Mouse (Mus musculus) embryo, embryonic 11 days (tissue): ENCODE measurements around the gene Car11.

Experiments used
- DNase-seq: peaks from one replicate; pipeline ENCODE4 v3.0.0-alpha.2; 2015

The Car11 gene

GRCm38 (mm10) chr7:45692364-45692763, 7.3 kb upstream of the Car11 start:
- DNase-seq: no peak

- no peak for DNase-seq
Observed at GRCm38 (mm10) chr7:45693921-45694591, 5.6 kb upstream of the Car11 start, which contains the start of gene Sec1. Gene Sec1 (minus strand): TSS chr7:45694402.

- peak; percentile 63 for DNase-seq
Observed at GRCm38 (mm10) chr7:45695098-45695497, 4.5 kb upstream of the Car11 start.

GRCm38 (mm10) chr7:45697894-45698293, 1.7 kb upstream of the Car11 start:
- no peak for DNase-seq

- DNase-seq: peak; percentile 87
Observed at GRCm38 (mm10) chr7:45700301-45701015, 815 bp downstream of the Car11 start.

GRCm38 (mm10) chr7:45701072-45701471, 1.4 kb downstream of the Car11 start:
- no peak for DNase-seq

GRCm38 (mm10) chr7:45701607-45702006, 2.0 kb downstream of the Car11 start:
- DNase-seq: no peak

GRCm38 (mm10) chr7:45702316-45702715, 2.7 kb downstream of the Car11 start:
- DNase-seq: no peak

- no peak for DNase-seq
Observed at GRCm38 (mm10) chr7:45702809-45703520, 3.3 kb downstream of the Car11 start.

- no peak for DNase-seq
Observed at GRCm38 (mm10) chr7:45703521-45704033, 3.9 kb downstream of the Car11 start.

- DNase-seq: peak; percentile 81
Observed at GRCm38 (mm10) chr7:45704046-45704559, 4.5 kb downstream of the Car11 start.

- peak; percentile 99 for DNase-seq
Observed at GRCm38 (mm10) chr7:45704730-45705442, 5.2 kb downstream of the Car11 start, which contains the start of gene Dbp. Gene Dbp (plus strand): TSS chr7:45705088.

GRCm38 (mm10) chr7:45705443-45705864, 5.8 kb downstream of the Car11 start:
- peak; percentile 60 for DNase-seq

GRCm38 (mm10) chr7:45705873-45706281, 6.2 kb downstream of the Car11 start:
- DNase-seq: peak; percentile 75

- peak; percentile 92 for DNase-seq
Observed at GRCm38 (mm10) chr7:45706721-45707241, 7.1 kb downstream of the Car11 start.

- peak; percentile 94 for DNase-seq
Observed at GRCm38 (mm10) chr7:45707375-45707967, 7.8 kb downstream of the Car11 start.

- DNase-seq: no peak
Observed at GRCm38 (mm10) chr7:45708221-45708761, 8.6 kb downstream of the Car11 start.

- DNase-seq: peak; percentile 68
Observed at GRCm38 (mm10) chr7:45709036-45709435, 9.4 kb downstream of the Car11 start.

- no peak for DNase-seq
Observed at GRCm38 (mm10) chr7:45709677-45710355, 10.2 kb downstream of the Car11 start.

GRCm38 (mm10) chr7:45710477-45711191, 11.0 kb downstream of the Car11 start:
- DNase-seq: no peak
